In the genomic region with DNA sequence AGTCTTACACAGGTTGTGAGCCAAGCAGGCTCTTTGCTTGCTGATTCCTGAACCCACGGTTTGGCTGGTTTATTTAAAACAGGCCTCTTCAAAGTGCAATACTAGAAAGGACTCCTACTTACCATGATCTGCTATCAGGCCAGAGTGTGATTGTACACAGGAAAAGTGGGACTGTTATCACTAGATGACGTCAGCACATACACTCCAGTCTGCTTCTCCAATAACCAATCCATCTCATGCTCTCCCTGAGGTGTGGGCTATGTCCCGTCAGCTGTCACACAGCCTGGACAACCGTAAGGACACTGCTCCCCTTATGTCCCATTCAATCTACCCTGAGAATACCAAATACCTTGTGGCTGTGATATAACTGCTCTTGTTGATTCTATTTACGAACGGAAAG, we compare ENCODE assay signal across 27 mouse cellular contexts.
DNase-seq lines count a peak whose midpoint lies in the region; ATAC-seq lines count a peak whose summit lies in the region.
"Had no signal": no experiment of that assay in that cellular context is flagged by ENCODE, and none has a peak within 500 bp of the region (broad histone marks: within the 10 kb centered on the region; RNA-seq: fewer than 3 reads in every experiment).

No protein-coding gene starts in this region.

- intact Hi-C loops in heart, postnatal 25 days (cut with DNase I) = no loop called here

- H3K4me3 ChIP-seq in embryonic facial prominence, embryonic 11.5 days (ENCODE audit: low read depth, low read length) = no peak overlapping the region
- no peak overlapping the region for H3K4me3 ChIP-seq in embryonic facial prominence, embryonic 10.5 days
- no peak overlapping the region for H3K4me3 ChIP-seq in heart, embryonic 12.5 days
- no peak overlapping the region for H3K4me3 ChIP-seq in midbrain, embryonic 11.5 days (ENCODE audit: low read depth, low read length)
- H3K4me3 ChIP-seq in midbrain, embryonic 10.5 days = no peak overlapping the region
- H3K4me3 ChIP-seq: embryonic facial prominence, embryonic 12.5 days; hindbrain, embryonic 10.5 days; limb, embryonic 10.5 days; limb, embryonic 15.5 days; liver, embryonic 13.5 days had no signal

- H3K27ac ChIP-seq in embryonic facial prominence, embryonic 11.5 days (replicated peaks; ENCODE audit: low read depth, low read length) = no peak overlapping the region
- no peak overlapping the region for H3K27ac ChIP-seq in embryonic facial prominence, embryonic 10.5 days (replicated peaks)
- H3K27ac ChIP-seq in heart, embryonic 12.5 days (ENCODE audit: poor library complexity, severe bottlenecking) = no peak overlapping the region
- H3K27ac ChIP-seq in midbrain, embryonic 11.5 days (ENCODE audit: low read depth, low read length) = no peak overlapping the region
- H3K27ac ChIP-seq in midbrain, embryonic 10.5 days (replicated peaks) = no peak overlapping the region
- H3K27ac ChIP-seq: embryonic facial prominence, embryonic 12.5 days; limb, embryonic 10.5 days; limb, embryonic 15.5 days; liver, embryonic 13.5 days had no signal

- H3K9me3 ChIP-seq in embryonic facial prominence, embryonic 11.5 days (replicated peaks; ENCODE audit: control insufficient read depth, low read length) = no peaks in the 10 kb centered on the region
- no peaks in the 10 kb centered on the region for H3K9me3 ChIP-seq in embryonic facial prominence, embryonic 10.5 days
- no peaks in the 10 kb centered on the region for H3K9me3 ChIP-seq in heart, embryonic 12.5 days (replicated peaks)
- H3K9me3 ChIP-seq in midbrain, embryonic 11.5 days (ENCODE audit: control insufficient read depth, low read length) = no peaks in the 10 kb centered on the region
- H3K9me3 ChIP-seq in midbrain, embryonic 10.5 days (replicated peaks) = no peaks in the 10 kb centered on the region
- H3K9me3 ChIP-seq: embryonic facial prominence, embryonic 12.5 days; hindbrain, embryonic 10.5 days; limb, embryonic 10.5 days; limb, embryonic 15.5 days; liver, embryonic 13.5 days had no signal

- H3K4me2 ChIP-seq in embryonic facial prominence, embryonic 11.5 days (ENCODE audit: low read depth, low read length) = no peak overlapping the region
- H3K4me2 ChIP-seq in heart, embryonic 12.5 days = no peak overlapping the region
- no peak overlapping the region for H3K4me2 ChIP-seq in midbrain, embryonic 11.5 days
- H3K4me2 ChIP-seq: embryonic facial prominence, embryonic 12.5 days; limb, embryonic 15.5 days; liver, embryonic 13.5 days had no signal

- H3K9ac ChIP-seq in embryonic facial prominence, embryonic 11.5 days (replicated peaks; ENCODE audit: low read length) = no peak overlapping the region
- no peak overlapping the region for H3K9ac ChIP-seq in heart, embryonic 12.5 days
- no peak overlapping the region for H3K9ac ChIP-seq in midbrain, embryonic 11.5 days (ENCODE audit: low read length)
- H3K9ac ChIP-seq: embryonic facial prominence, embryonic 12.5 days; limb, embryonic 15.5 days; liver, embryonic 13.5 days had no signal

- no peaks in the 10 kb centered on the region for H3K4me1 ChIP-seq in embryonic facial prominence, embryonic 11.5 days (ENCODE audit: control insufficient read depth, insufficient read depth, low read length)
- peaks cover 16% of the 10 kb centered on the region for H3K4me1 ChIP-seq in embryonic facial prominence, embryonic 10.5 days
- H3K4me1 ChIP-seq in heart, embryonic 12.5 days (replicated peaks) = peaks cover 5% of the 10 kb centered on the region
- H3K4me1 ChIP-seq in midbrain, embryonic 11.5 days (ENCODE audit: control insufficient read depth, insufficient read depth, low read length) = peaks cover 19% of the 10 kb centered on the region
- peaks cover 37% of the 10 kb centered on the region for H3K4me1 ChIP-seq in midbrain, embryonic 10.5 days
- H3K4me1 ChIP-seq: embryonic facial prominence, embryonic 12.5 days; limb, embryonic 15.5 days; liver, embryonic 13.5 days had no signal

- H3K27me3 ChIP-seq in embryonic facial prominence, embryonic 11.5 days (ENCODE audit: control insufficient read depth, insufficient read depth, low read length) = no peaks in the 10 kb centered on the region
- no peaks in the 10 kb centered on the region for H3K27me3 ChIP-seq in embryonic facial prominence, embryonic 10.5 days (replicated peaks; ENCODE audit: low read depth, poor library complexity, severe bottlenecking)
- no peaks in the 10 kb centered on the region for H3K27me3 ChIP-seq in heart, embryonic 12.5 days (replicated peaks)
- no peaks in the 10 kb centered on the region for H3K27me3 ChIP-seq in midbrain, embryonic 11.5 days (ENCODE audit: control insufficient read depth, insufficient read depth, low read length)
- 0 out of 2 replicates have a peak, but pooled peaks cover 3% of the 10 kb centered on the region for H3K27me3 ChIP-seq in midbrain, embryonic 10.5 days (ENCODE audit: low read depth, poor library complexity, severe bottlenecking)
- H3K27me3 ChIP-seq: CH12.LX; embryonic facial prominence, embryonic 12.5 days; limb, embryonic 15.5 days; liver, embryonic 13.5 days had no signal

- WGBS in embryonic facial prominence, embryonic 11.5 days = 74% methylated on average over 6 of the region's 6 CpGs
- WGBS in embryonic facial prominence, embryonic 10.5 days = 80% methylated on average over 6 of the region's 6 CpGs
- 18% methylated on average over 6 of the region's 6 CpGs for WGBS in heart, embryonic 12.5 days
- WGBS in midbrain, embryonic 11.5 days = 72% methylated on average over 6 of the region's 6 CpGs
- WGBS in midbrain, embryonic 10.5 days = 83% methylated on average over 6 of the region's 6 CpGs

- peak; percentile 56; the same call in 1 of the 2 replicates for ATAC-seq in embryonic facial prominence, embryonic 11.5 days (replicated peaks; ENCODE audit: insufficient number of reproducible peaks, low FRiP score, low TSS enrichment, low read depth)
- peak; percentile 25; the same call in 1 of the 2 replicates for ATAC-seq in heart, embryonic 12.5 days (ENCODE audit: insufficient number of reproducible peaks, low FRiP score)
- peak; percentile 47; the same call in 1 of the 2 replicates for ATAC-seq in midbrain, embryonic 11.5 days (ENCODE audit: low FRiP score)
- ATAC-seq: activated CD4-positive, CD25-positive, alpha-beta regulatory T cell, adult 4 months; intestine, postnatal 0 days had no signal

- DNase-seq in embryonic facial prominence, embryonic 11.5 days (ENCODE audit: low spot score) = no peak
- DNase-seq in embryonic facial prominence, embryonic 10.5 days (ENCODE audit: low spot score) = no peak
- no peak for DNase-seq in heart, postnatal 25 days (ENCODE audit: low spot score)
- no peak for DNase-seq in midbrain, embryonic 11.5 days (ENCODE audit: low spot score, missing footprints)
- no peak for DNase-seq in midbrain, embryonic 10.5 days (ENCODE audit: low spot score)
- peak; percentile 23 for DNase-seq in brain, adult 2 months (ENCODE audit: low read depth, low spot score)
- DNase-seq in adrenal gland, adult 8-10 months = no peak
- DNase-seq: adrenal gland, adult 2 months; cerebellum, adult 8-10 months; cerebellum, postnatal 25 days; gastrocnemius, postnatal 10 days; kidney, postnatal 14 days; layer of hippocampus, adult 9-11 months; liver, embryonic 13.5 days; lung, adult 2 months; lung, postnatal 14 days; right cerebral cortex, postnatal 25 days; spleen, adult 18-20 months; thymus, postnatal 14 days had no signal

- no peaks in the 10 kb centered on the region for H3K36me3 ChIP-seq in embryonic facial prominence, embryonic 11.5 days (replicated peaks; ENCODE audit: control insufficient read depth, insufficient read depth, low read depth, low read length)
- no peaks in the 10 kb centered on the region for H3K36me3 ChIP-seq in embryonic facial prominence, embryonic 10.5 days (replicated peaks)
- no peaks in the 10 kb centered on the region for H3K36me3 ChIP-seq in heart, embryonic 12.5 days
- H3K36me3 ChIP-seq in midbrain, embryonic 11.5 days (ENCODE audit: control insufficient read depth, insufficient read depth, low read length) = no peaks in the 10 kb centered on the region
- H3K36me3 ChIP-seq in midbrain, embryonic 10.5 days = no peaks in the 10 kb centered on the region
- H3K36me3 ChIP-seq: embryonic facial prominence, embryonic 12.5 days; hindbrain, embryonic 10.5 days; limb, embryonic 10.5 days; limb, embryonic 15.5 days; liver, embryonic 13.5 days had no signal
